Mouse (Mus musculus): Measurements from ENCODE around the gene Asic2.
A peak's percentile ranks its signal among the peaks of the same experiment; 100 is the strongest.

Gene Asic2

GRCm38 (mm10) chr11:81968401-81968881 lies at the start of gene Asic2:
Asic2 (minus strand) TSS chr11:81968457.
- no peak for DNase-seq (ENCODE audit: low spot score)

DNA sequence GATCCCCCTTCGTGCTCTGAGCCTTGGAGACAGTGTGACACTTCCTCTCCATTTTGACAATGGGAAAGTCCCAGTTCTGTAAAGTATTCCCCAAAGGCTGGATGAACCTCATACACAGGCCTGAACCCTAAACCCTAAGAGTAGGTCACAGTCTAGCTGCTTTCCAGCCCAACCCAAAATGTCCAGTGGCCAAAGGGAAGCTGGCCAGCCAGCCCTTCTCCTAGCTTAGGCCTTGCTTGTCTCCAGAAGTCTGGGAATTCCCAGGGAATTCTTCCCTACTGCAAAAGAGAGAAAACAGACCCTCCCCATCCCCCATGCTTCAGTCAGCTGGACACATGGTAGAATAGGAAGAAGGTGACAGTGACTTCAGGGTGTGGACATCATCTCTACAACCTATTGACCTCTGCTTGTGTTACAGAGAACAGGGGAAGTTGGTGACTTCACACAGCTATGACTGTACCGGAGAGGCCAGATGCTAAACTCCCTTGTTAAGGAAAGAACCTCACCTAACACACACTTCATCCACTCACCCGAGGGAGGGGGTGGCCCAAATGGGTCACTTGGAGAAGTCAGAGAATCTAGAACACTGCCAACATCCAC lies 48.0 kb upstream of the Asic2 start:
- DNase-seq (ENCODE audit: low spot score): no peak

DNA sequence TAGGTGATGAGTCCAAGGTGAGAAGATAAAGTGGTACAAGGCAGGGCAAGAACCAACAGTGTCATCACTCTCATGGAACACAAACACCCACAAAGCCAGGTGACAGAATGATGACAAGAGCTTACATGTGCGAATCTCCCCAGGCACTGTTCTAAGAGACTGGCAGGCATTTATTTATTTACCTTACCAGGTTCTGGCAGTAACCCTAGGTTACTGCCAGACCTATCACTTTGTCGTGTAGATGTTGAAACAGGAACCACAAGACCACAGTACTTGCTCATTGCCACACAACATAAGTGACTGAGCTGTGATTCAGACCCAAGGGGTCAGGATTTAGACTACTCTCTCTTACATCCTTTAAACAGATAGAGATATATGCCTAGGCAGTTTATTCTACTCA lies 46.8 kb upstream of the Asic2 start:
- no peak for DNase-seq (ENCODE audit: low spot score)

GRCm38 (mm10) chr11:82013756-82014155 lies 45.5 kb upstream of the Asic2 start:
- no peak for DNase-seq (ENCODE audit: low spot score)

- no peak for DNase-seq (ENCODE audit: low spot score)
These were observed 43.3 kb upstream of the Asic2 start for GRCm38 (mm10) chr11:82011411-82012193.

DNA sequence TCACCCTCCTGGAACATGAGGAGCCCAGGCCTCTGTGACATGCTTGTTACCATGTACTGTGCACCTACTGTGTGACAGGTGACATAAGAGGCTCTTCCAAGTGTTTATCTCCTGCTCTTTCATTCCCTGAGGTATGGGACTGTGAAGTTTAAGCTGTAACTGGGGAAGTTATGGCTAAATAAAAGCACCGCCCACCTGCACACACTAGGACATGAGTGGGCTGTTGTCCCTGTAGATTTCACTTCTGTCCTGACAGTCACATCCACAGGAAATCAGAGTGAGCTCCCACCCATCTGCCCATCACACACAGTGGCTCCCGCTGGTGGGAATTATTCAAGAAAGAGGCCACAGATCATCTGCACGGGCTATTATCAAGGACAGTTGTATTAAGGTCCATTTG lies 41.9 kb upstream of the Asic2 start:
- no peak for DNase-seq (ENCODE audit: low spot score)

DNA sequence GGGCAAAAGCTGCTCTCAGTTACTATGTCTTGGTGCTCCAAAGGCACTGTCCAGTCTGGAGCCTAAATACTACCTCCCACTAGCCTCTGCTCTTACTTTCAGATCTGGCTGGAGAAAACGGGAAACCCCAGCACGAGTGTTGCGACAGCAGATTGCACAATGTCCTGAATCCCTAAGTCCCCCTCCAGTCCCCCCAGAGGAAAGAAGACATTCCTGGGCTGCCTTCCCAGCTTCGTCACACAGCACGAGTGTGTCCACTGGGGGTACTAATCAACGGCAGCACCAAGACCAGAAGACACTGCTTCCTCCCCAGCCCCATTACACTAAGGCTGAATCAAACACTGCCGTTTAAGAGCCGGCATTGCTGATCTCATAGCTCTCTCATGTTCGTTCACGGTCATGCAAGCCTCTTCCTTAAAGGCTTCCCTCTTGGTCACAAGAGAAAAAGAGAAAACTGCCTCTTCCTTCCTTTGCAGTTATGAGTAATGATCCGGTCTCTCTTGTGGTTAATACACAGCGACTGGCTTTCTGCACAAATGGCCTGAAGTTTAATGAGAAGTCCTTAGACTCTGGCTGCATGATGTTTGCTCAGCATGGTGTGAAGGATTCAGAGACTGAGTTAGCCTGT lies 38.7 kb upstream of the Asic2 start:
- DNase-seq (ENCODE audit: low spot score): peak; percentile 26

DNA sequence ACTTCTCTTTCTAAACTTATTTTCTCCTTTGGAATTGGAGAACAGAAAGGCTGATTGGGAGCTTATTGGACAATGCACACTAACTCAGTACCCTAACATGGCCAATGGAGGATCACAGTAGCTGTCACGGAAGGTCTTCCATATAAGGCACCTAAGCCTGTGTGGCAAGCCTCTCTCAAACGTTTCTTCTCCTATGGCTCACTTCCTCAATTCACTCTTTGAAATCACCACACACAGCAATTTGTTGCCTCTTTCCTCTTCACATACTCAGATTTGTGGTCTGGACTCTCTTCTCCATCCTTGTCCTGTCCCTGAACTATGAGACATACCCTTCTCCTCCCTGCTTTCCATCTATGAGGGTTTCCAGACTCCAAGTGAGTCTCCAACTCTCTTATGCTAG lies 36.6 kb upstream of the Asic2 start:
- DNase-seq (ENCODE audit: low spot score): no peak

GRCm38 (mm10) chr11:82000581-82000980 lies 32.3 kb upstream of the Asic2 start:
- no peak for DNase-seq (ENCODE audit: low spot score)

GRCm38 (mm10) chr11:81999469-81999868 lies 31.2 kb upstream of the Asic2 start:
- DNase-seq (ENCODE audit: low spot score): no peak

- no peak for DNase-seq (ENCODE audit: low spot score)
These were observed 30.4 kb upstream of the Asic2 start for GRCm38 (mm10) chr11:81998646-81999045.

DNA sequence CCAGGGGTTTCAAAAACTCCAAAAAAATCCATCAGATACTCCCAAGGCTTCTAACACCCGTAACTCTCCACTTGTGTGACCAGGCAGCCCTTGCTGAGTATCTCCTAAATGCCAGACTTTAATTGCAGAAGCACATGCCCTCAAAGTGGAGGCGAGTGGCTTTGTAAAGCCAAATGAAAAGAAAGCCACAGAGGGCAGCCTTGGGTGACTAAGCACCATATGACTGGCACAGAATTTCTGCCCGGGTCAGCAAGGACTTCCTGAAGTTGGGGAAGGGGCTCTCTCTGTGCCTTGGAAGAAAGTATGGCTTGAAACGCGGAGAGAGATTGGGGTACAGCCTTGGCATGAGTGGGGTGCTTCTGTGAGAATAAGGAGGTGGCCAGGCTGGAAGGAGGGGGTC lies 28.8 kb upstream of the Asic2 start:
- DNase-seq (ENCODE audit: low spot score): no peak

DNA sequence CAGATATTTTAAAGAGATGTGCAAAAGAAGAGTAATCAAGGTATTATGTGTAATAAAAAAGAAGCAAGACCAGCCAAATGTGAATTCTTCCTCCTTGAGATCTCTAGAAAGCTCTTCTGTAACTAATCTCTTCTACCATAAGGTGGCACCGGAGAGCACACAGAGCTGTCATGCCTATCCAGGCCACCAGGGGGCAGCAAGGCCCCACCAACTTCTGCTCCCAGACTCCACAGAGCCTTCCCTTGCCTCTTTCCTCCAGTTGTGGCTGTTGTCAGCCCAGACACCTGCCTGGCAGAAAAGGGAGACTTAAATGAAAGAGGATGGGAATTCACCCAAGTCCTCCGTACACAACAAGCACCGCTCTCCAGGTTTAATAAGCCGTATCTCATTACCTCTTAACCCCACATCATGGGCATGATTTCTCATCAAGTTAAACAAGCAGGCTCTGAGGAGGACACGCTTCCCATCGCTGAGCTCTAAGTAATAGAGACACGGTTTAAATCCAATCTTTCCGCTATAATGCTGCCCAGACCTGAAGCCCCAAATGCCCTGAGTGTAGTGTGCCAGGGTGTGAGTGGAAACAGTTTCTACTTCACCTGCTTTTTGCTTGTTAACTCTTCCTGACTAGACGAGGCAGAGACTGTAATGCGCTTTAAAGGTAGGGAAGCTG lies 28.1 kb upstream of the Asic2 start:
- DNase-seq (ENCODE audit: low spot score): peak; percentile 73

DNA sequence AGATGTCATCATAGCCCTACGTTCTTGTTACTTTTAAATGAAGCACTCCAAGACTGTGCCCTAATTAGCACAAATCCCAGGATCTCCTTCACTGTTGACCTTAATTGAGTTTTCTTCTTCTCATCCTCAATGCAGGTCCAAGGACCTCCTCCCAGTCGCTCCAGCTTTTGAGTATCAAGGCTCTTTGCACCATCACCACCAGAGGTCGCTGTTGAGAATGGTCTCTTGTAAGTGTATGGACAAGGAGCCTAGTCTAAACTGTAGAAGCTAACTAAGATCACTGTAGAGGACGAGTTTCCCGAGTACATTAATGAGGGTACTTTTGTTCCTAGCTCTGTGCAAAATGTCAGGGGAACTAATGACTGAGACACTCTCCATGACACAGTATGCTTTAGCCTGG lies 14.9 kb upstream of the Asic2 start:
- DNase-seq (ENCODE audit: low spot score): peak; percentile 34

- no peak for DNase-seq (ENCODE audit: low spot score)
These were observed 13.9 kb upstream of the Asic2 start for GRCm38 (mm10) chr11:81982191-81982590.

GRCm38 (mm10) chr11:81974577-81974976 lies 6.3 kb upstream of the Asic2 start:
- DNase-seq (ENCODE audit: low spot score): no peak

GRCm38 (mm10) chr11:81973699-81974098 lies 5.4 kb upstream of the Asic2 start:
- no peak for DNase-seq (ENCODE audit: low spot score)

GRCm38 (mm10) chr11:81972044-81972443 lies 3.8 kb upstream of the Asic2 start:
- DNase-seq (ENCODE audit: low spot score): no peak

- DNase-seq (ENCODE audit: low spot score): peak; percentile 32
These were observed 1.5 kb downstream of the Asic2 start for GRCm38 (mm10) chr11:81966626-81967289.

DNA sequence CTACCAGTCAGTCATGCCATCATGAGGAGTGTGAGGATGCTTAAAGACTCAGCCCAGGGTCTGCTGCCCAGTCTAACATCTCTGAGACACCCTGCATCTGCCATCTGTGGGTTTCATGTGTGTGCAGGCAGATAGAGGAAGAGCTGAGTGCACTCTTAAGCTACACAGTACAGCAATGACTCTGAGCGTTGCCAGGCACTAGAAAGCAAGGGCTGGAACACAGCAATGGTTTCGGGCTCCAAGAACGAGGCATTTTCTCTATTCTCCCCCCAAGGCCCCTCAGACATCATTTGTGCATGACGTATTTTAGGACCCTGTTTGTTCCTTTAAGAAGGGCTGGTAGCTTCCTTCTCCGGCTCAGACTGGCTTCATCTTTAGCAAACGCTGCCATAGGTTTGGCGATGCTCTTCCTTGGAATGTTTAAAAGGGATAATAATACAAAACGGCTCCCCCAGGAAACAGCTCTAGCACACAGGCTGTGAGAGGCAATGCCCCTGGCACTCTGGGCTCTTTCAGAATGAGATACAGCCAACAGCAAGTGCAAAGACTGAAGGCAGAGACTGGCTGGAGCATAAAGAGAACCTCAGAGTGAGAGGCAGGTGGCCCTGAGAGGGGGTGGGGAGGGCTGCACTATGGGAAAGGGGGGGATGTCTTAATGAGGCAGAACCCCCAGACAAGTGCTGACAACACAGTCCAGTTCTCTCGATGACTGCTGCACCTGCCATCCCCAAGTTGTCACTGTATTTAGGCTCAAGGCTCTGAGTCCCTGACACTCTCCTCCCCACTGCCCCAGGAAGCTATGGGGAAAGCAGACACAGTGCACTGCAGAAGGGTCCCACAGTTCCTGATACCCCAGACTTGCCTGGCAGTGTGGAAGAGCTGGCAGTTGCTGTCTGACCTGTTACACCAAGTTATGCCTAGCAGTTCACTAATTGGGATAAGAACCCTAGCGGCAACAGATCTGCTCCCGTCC lies 2.3 kb downstream of the Asic2 start:
- DNase-seq (ENCODE audit: low spot score): no peak

GRCm38 (mm10) chr11:81964561-81964960 lies 3.7 kb downstream of the Asic2 start:
- DNase-seq (ENCODE audit: low spot score): no peak

Measured in ovary, postnatal 14 days (tissue).